Mouse (Mus musculus) fibroblast of lung, adult 2 months (primary cell): ENCODE results near the gene Acox3.
"Not testable (repeated sequence)": the region's sequence is repeated elsewhere in the genome, so short reads cannot be mapped to it uniquely, and the experiment has no call there.

Experiments
- DNase-seq: peaks from one replicate; pipeline ENCODE4 v3.0.0-alpha.2; 2011; ENCODE audit warnings: low read depth

Gene Acox3

GRCm38 (mm10) chr5:35576409-35577020, 6.3 kb upstream of the Acox3 start:
- no peak for DNase-seq

GRCm38 (mm10) chr5:35578411-35578810, 4.4 kb upstream of the Acox3 start:
- no peak for DNase-seq

- DNase-seq: no peak
Measured at GRCm38 (mm10) chr5:35579247-35579893, 3.5 kb upstream of the Acox3 start.

- no peak for DNase-seq
Measured at GRCm38 (mm10) chr5:35580156-35580922, 2.5 kb upstream of the Acox3 start.

- no peak for DNase-seq
Measured at GRCm38 (mm10) chr5:35583221-35583783, 462 bp downstream of the Acox3 start.

GRCm38 (mm10) chr5:35584259-35584658, 1.4 kb downstream of the Acox3 start:
- DNase-seq: not testable (repeated sequence)

- DNase-seq: no peak
Measured at GRCm38 (mm10) chr5:35591497-35591896, 8.7 kb downstream of the Acox3 start.

GRCm38 (mm10) chr5:35592081-35592736, 9.4 kb downstream of the Acox3 start:
- DNase-seq: no peak

- DNase-seq: no peak
Measured at GRCm38 (mm10) chr5:35592824-35593223, 10.0 kb downstream of the Acox3 start.

- no peak for DNase-seq
Measured at GRCm38 (mm10) chr5:35593272-35593671, 10.4 kb downstream of the Acox3 start.

GRCm38 (mm10) chr5:35594768-35595167, 11.9 kb downstream of the Acox3 start:
- DNase-seq: no peak

- peak; percentile 67 for DNase-seq
Measured at GRCm38 (mm10) chr5:35595706-35596105, 12.9 kb downstream of the Acox3 start.

- no peak for DNase-seq
Measured at GRCm38 (mm10) chr5:35596169-35597160, 13.6 kb downstream of the Acox3 start.

- DNase-seq: no peak
Measured at GRCm38 (mm10) chr5:35600233-35600632, 17.4 kb downstream of the Acox3 start.

- DNase-seq: no peak
Measured at GRCm38 (mm10) chr5:35601526-35601925, 18.7 kb downstream of the Acox3 start.

- no peak for DNase-seq
Measured at GRCm38 (mm10) chr5:35605355-35605754, 22.5 kb downstream of the Acox3 start.

- DNase-seq: no peak
Measured at GRCm38 (mm10) chr5:35606800-35607199, 24.0 kb downstream of the Acox3 start.

GRCm38 (mm10) chr5:35607784-35608183, 24.9 kb downstream of the Acox3 start:
- DNase-seq: no peak

- DNase-seq: no peak
Measured at GRCm38 (mm10) chr5:35608559-35608958, 25.7 kb downstream of the Acox3 start.

- peak; percentile 69 for DNase-seq
Measured at GRCm38 (mm10) chr5:35609381-35609780, 26.5 kb downstream of the Acox3 start.

- no peak for DNase-seq
Measured at GRCm38 (mm10) chr5:35609971-35610370, 27.1 kb downstream of the Acox3 start.
